ENCODE assay signal across 20 mouse cellular contexts in genomic region chr9:84112319-84112718, GRCm38 (mm10).
DNase-seq lines count a peak whose midpoint lies in the region; ATAC-seq and TF ChIP-seq lines count a peak whose summit lies in the region.
"Had no signal": no experiment of that assay in that cellular context is flagged by ENCODE, and none has a peak within 500 bp of the region (broad histone marks: within the 10 kb centered on the region; RNA-seq: fewer than 3 reads in every experiment).

No protein-coding gene starts in this region.

- H3K4me3 ChIP-seq in heart, embryonic 11.5 days (ENCODE audit: low read depth, low read length): no peak overlapping the region
- peak overlapping the region; percentile 38 for H3K4me3 ChIP-seq in megakaryocyte, embryonic 14.5 days (replicated peaks)
- H3K4me3 ChIP-seq in liver, embryonic 16.5 days (ENCODE audit: low read depth, low read length): no peak overlapping the region
- no peak overlapping the region for H3K4me3 ChIP-seq in thymus, adult 2 months (ENCODE audit: control insufficient read depth, insufficient read depth, low read length)
- H3K4me3 ChIP-seq: embryonic facial prominence, embryonic 13.5 days; forebrain, embryonic 12.5 days; hindbrain, embryonic 13.5 days; lung, embryonic 15.5 days had no signal

- H3K27me3 ChIP-seq in heart, embryonic 11.5 days (ENCODE audit: control insufficient read depth, insufficient read depth, low read length): no peaks in the 10 kb centered on the region
- no peaks in the 10 kb centered on the region for H3K27me3 ChIP-seq in megakaryocyte, embryonic 14.5 days (replicated peaks)
- H3K27me3 ChIP-seq in liver, embryonic 16.5 days (ENCODE audit: control insufficient read depth, insufficient read depth, low read depth, low read length): peaks cover 4% of the 10 kb centered on the region; the same call in 1 of the 2 replicates
- no peaks in the 10 kb centered on the region for H3K27me3 ChIP-seq in thymus, adult 2 months (ENCODE audit: control insufficient read depth, insufficient read depth, low read length)
- H3K27me3 ChIP-seq: embryonic facial prominence, embryonic 13.5 days; forebrain, embryonic 12.5 days; hindbrain, embryonic 13.5 days; lung, embryonic 15.5 days; Patski had no signal

- H3K27ac ChIP-seq in heart, embryonic 11.5 days (ENCODE audit: low read depth, low read length): no peak overlapping the region
- no peak overlapping the region for H3K27ac ChIP-seq in liver, embryonic 16.5 days (ENCODE audit: low read length)
- H3K27ac ChIP-seq in thymus, adult 2 months (ENCODE audit: control insufficient read depth, insufficient read depth, low read length): no peak overlapping the region
- H3K27ac ChIP-seq: embryonic facial prominence, embryonic 13.5 days; forebrain, embryonic 12.5 days; hindbrain, embryonic 13.5 days; lung, embryonic 15.5 days had no signal

- 38% methylated on average over 1 of the region's 1 CpGs for WGBS in heart, embryonic 11.5 days (ENCODE audit: insufficient replicate concordance)
- 7% methylated on average over 1 of the region's 1 CpGs for WGBS in liver, embryonic 16.5 days (ENCODE audit: insufficient replicate concordance)
- WGBS in thymus, adult 2 months: 5% methylated on average over 1 of the region's 1 CpGs

- TF ChIP-seq CTCF in thymus, adult 2 months (IDR thresholded peaks at IDR 0.05; ENCODE audit: borderline replicate concordance, control insufficient read depth, extremely low read depth, insufficient read depth, low read length, poor library complexity): no peak

- H3K36me3 ChIP-seq in heart, embryonic 11.5 days (ENCODE audit: control insufficient read depth, insufficient read depth, low read length): no peaks in the 10 kb centered on the region
- no peaks in the 10 kb centered on the region for H3K36me3 ChIP-seq in megakaryocyte, embryonic 14.5 days (replicated peaks; ENCODE audit: low read length)
- no peaks in the 10 kb centered on the region for H3K36me3 ChIP-seq in liver, embryonic 16.5 days (ENCODE audit: control insufficient read depth, insufficient read depth)
- H3K36me3 ChIP-seq in thymus, adult 2 months (ENCODE audit: control insufficient read depth, insufficient read depth, low read length): no peaks in the 10 kb centered on the region
- H3K36me3 ChIP-seq: embryonic facial prominence, embryonic 13.5 days; forebrain, embryonic 12.5 days; hindbrain, embryonic 13.5 days; lung, embryonic 15.5 days had no signal

- peaks cover 4% of the 10 kb centered on the region; the same call in 1 of the 2 replicates for H3K4me1 ChIP-seq in heart, embryonic 11.5 days (ENCODE audit: control insufficient read depth, insufficient read depth, low read length)
- peaks cover 20% of the 10 kb centered on the region for H3K4me1 ChIP-seq in megakaryocyte, embryonic 14.5 days
- peaks cover 15% of the 10 kb centered on the region for H3K4me1 ChIP-seq in liver, embryonic 16.5 days (ENCODE audit: control insufficient read depth, low read depth, low read length)
- no peaks in the 10 kb centered on the region for H3K4me1 ChIP-seq in thymus, adult 2 months (replicated peaks; ENCODE audit: control insufficient read depth, insufficient read depth, low read length)

- H3K4me2 ChIP-seq in heart, embryonic 11.5 days: peak overlapping the region; percentile 9; the same call in 1 of the 2 replicates
- peak overlapping the region; percentile 45 for H3K4me2 ChIP-seq in liver, embryonic 16.5 days (ENCODE audit: low read depth, low read length)
- H3K4me2 ChIP-seq: forebrain, embryonic 12.5 days; hindbrain, embryonic 13.5 days; lung, embryonic 15.5 days had no signal

- TF ChIP-seq POLR2A in thymus, adult 2 months (IDR thresholded peaks at IDR 0.05; ENCODE audit: control insufficient read depth, extremely low read depth, insufficient read depth, low read length, poor library complexity): no peak

- no peaks in the 10 kb centered on the region for H3K9me3 ChIP-seq in heart, embryonic 11.5 days (replicated peaks; ENCODE audit: control insufficient read depth, low read length)
- no peaks in the 10 kb centered on the region for H3K9me3 ChIP-seq in megakaryocyte, embryonic 14.5 days
- no peaks in the 10 kb centered on the region for H3K9me3 ChIP-seq in liver, embryonic 16.5 days (replicated peaks; ENCODE audit: control insufficient read depth, low read length)
- H3K9me3 ChIP-seq: embryonic facial prominence, embryonic 13.5 days; forebrain, embryonic 12.5 days; hindbrain, embryonic 13.5 days; lung, embryonic 15.5 days had no signal

- H3K9ac ChIP-seq in heart, embryonic 11.5 days (ENCODE audit: low read depth, low read length): no peak overlapping the region
- H3K9ac ChIP-seq in liver, embryonic 16.5 days (ENCODE audit: low read depth, low read length): no peak overlapping the region
- H3K9ac ChIP-seq: embryonic facial prominence, embryonic 13.5 days; forebrain, embryonic 12.5 days; hindbrain, embryonic 13.5 days; lung, embryonic 15.5 days had no signal

- no peak for ATAC-seq in heart, embryonic 11.5 days (replicated peaks; ENCODE audit: insufficient number of reproducible peaks, low FRiP score, low TSS enrichment)
- ATAC-seq in megakaryocyte, adult 5-6 weeks (ENCODE audit: poor library complexity, severe bottlenecking): no peak
- peak; percentile 3; the same call in 1 of the 2 replicates for ATAC-seq in common myeloid progenitor, adult 5-6 weeks (replicated peaks; ENCODE audit: low read depth, poor library complexity, severe bottlenecking)
- ATAC-seq in liver, embryonic 16.5 days (ENCODE audit: low read depth): peak; percentile 61
- ATAC-seq: activated CD4-positive, CD25-positive, alpha-beta regulatory T cell, adult 4 months; Patski had no signal

- no peak for DNase-seq in heart, adult 18-20 months
- DNase-seq in cerebellum, adult 9-11 months: no peak
- no peak for DNase-seq in thymus, adult 2 months
- DNase-seq: adrenal gland, postnatal 25 days; B cell, adult 2 months; cerebellum, adult 8-10 months; gastrocnemius, postnatal 25 days; kidney, postnatal 4 days; thymus, adult 18-20 months had no signal

Comparison
In these comparisons a context has a peak if more than half of its experiments do, and no peak if none do; other contexts are left out.
1. ATAC-seq: peak in common myeloid progenitor, adult 5-6 weeks (single experiment) and liver, embryonic 16.5 days (single experiment); none in heart, embryonic 11.5 days (single experiment) and megakaryocyte, adult 5-6 weeks (single experiment).